Mouse (Mus musculus) left cerebral cortex, postnatal 4 days (tissue): ENCODE results near the gene Slc23a2. TPM values are rescaled to one million over a fixed set of nuclear protein-coding genes. Genes with fewer than 3 reads are reported as not detected.
A peak's percentile ranks its signal among the peaks of the same experiment; 100 is the strongest.

ENCODE experiments used
- DNase-seq: peaks from one replicate; pipeline ENCODE4 v3.0.0-alpha.2; 2022
- intact Hi-C: fragments of 180-260 bp; cut with DNase I; formaldehyde crosslinking; loops from one replicate; pipeline ENCODE4 v1.15.1; 2025
- total RNA-seq, 2 experiments: library from RNA; stranded (reverse); gene quantifications; 2 replicates each; pipeline ENCODE4 v1.2.3; 2021

Slc23a2 gene
- total RNA-seq, 2 experiments from 2014 or later = 75.9 to 79.6 TPM

GRCm38 (mm10) chr2:132053824-132054223 lies 91.1 kb downstream of the Slc23a2 start:
- intact Hi-C loops = no loop called here
- no peak for DNase-seq

DNA sequence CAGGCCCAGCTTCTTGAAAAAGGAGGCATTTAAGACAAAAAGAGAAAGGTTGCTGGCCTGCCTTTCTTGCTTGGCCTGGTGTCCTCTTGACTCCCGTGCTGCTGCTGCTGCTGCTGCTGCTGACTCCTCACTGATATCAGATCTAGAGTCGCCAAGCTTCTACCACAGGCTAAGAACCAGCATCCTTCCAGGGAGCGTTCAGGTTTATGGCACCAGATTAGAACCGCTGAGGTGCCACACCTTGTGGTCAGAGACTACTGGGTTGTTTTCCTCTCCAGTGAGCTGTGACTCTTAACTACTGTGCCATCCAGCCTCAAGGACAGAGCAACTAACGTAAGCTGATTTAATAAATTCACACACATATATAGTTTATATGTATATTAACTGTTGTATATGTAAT lies 93.1 kb downstream of the Slc23a2 start:
- intact Hi-C loops = no loop called here
- DNase-seq = no peak

DNA sequence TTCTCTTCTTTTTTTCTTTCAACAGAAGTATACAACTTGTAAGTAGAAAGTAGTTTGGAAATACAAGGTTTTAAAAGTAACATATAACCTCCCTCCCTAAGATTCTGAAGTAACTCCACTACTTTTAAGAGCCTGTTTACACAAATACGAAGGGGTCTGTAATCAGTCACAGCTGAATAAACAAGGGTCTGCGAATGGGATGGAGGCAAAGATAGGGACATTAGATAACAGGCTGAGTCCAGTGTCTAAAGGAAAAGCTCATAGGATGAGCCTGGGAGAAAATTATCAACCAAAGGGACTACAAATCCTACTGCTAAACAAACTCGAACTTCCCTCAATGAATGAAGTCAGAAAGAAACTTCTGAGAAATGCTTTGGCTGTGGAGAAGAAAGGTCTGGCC lies 95.0 kb downstream of the Slc23a2 start:
- DNase-seq = no peak
- intact Hi-C loops = no loop called here

DNA sequence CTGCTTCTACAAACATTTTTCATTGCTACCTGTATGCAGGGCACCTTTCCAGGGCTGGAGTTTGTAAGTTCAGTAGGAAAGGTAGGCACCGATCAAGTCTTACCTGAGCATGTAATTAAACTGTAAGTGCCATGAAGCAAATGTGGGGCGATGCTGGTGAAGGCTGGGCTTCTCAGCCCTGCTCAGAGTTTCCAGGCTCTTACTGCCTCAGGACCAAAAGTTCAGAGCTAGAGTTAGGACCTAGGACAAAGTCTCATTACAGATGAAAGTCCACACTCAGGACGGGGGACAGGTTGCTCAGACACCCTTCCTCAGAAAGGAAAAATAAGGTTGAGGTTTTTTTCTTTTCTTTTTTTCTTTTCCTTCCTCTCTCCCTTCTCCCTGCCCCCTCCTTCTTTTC lies 95.4 kb downstream of the Slc23a2 start:
- no peak for DNase-seq
- intact Hi-C loops = no loop called here

- no peak for DNase-seq
- intact Hi-C loops = no loop called here
Measured at GRCm38 (mm10) chr2:132048143-132048772, 96.7 kb downstream of the Slc23a2 start.

- no peak for DNase-seq
- intact Hi-C loops = no loop called here
Measured at GRCm38 (mm10) chr2:132047364-132047763, 97.5 kb downstream of the Slc23a2 start.

- no peak for DNase-seq
- intact Hi-C loops = no loop called here
Measured at GRCm38 (mm10) chr2:132046659-132047058, 98.2 kb downstream of the Slc23a2 start.

- intact Hi-C loops = no loop called here
- DNase-seq = no peak
Measured at GRCm38 (mm10) chr2:132044320-132045274, 100.3 kb downstream of the Slc23a2 start.

DNA sequence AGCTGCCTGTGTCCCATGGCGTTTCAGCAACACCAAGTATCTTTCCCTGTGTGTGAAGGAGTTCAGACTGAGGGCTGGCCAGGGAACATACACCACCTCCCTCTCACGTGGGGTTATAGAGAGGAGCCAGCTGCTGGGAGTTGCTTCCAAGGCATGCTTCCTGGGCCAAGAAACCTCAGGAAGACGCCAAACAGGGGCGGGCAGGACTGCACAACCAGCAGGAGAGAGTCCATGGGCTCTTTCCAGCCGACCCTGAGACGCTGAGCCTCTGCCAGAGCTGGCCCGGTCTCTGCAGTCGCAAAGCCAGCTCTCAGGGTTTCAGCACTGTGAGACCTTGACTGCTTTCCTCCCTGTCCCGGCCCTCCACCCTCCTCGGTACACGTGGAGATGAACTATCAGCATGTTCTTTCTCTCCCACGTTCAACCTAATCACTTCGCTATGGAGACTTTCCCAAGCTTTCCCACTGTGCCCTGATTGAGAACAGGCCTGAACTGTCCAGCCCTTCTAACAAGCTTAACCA lies 101.7 kb downstream of the Slc23a2 start:
- peak; percentile 90 for DNase-seq
- intact Hi-C loops = no loop called here

- no peak for DNase-seq
Measured at GRCm38 (mm10) chr2:132039894-132040293, 105.0 kb downstream of the Slc23a2 start.

GRCm38 (mm10) chr2:132036326-132036725 lies 108.6 kb downstream of the Slc23a2 start:
- intact Hi-C loops = no loop called here
- no peak for DNase-seq

More at GRCm38 (mm10) chr2:132039894-132040293, 105.0 kb downstream of the Slc23a2 start:
- intact Hi-C loops = no loop called here

GRCm38 (mm10) chr2:132035470-132035835 lies 109.5 kb downstream of the Slc23a2 start:
- no peak for DNase-seq
- intact Hi-C loops = no loop called here

DNA sequence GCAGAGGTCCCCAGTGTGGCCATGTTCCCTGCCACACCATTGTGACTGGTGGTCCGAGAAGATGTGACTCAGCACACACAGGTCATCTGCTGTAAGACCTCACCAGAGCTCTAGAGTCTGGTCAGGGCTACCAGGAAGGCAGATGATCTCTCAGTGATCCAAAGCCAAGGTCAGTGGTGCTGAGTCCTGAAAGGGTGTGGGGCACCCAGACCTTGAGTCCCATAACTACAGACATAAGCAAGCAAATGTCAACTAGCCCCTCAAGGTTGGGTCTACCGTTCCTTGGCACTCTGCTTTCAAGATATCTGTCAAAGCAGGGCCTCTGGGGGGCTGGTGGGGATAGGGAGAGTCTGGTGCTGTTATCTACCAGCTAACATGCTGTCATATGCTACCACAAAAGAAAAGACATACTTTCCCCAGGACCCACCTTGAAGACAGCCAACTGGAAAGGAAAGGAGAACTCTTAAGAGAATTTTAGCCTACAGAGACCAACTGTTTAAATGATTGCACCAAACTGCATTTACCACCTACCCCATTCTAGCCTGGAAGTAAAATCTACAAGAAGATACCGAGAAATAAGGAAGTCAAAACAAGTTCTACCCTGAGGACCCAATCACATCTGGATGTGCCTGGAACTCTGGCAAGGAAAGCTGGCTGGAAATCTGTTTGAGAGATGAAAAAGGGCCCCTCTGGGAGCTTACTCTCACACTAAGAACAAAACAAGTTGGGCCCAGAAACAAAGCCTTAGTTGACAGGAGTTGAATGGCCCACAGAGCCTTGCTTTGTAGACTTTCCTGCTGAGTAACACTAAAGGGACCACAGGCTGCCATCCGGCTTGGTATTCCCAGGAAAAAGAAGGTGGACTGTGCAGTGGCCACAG lies 110.1 kb downstream of the Slc23a2 start:
- intact Hi-C loops = no loop called here
- DNase-seq = no peak

- DNase-seq = no peak
- intact Hi-C loops = no loop called here
Measured at GRCm38 (mm10) chr2:132031364-132032095, 113.4 kb downstream of the Slc23a2 start.

- DNase-seq = peak; percentile 50
- intact Hi-C loops = no loop called here
Measured at GRCm38 (mm10) chr2:132030418-132031363, 114.2 kb downstream of the Slc23a2 start.

DNA sequence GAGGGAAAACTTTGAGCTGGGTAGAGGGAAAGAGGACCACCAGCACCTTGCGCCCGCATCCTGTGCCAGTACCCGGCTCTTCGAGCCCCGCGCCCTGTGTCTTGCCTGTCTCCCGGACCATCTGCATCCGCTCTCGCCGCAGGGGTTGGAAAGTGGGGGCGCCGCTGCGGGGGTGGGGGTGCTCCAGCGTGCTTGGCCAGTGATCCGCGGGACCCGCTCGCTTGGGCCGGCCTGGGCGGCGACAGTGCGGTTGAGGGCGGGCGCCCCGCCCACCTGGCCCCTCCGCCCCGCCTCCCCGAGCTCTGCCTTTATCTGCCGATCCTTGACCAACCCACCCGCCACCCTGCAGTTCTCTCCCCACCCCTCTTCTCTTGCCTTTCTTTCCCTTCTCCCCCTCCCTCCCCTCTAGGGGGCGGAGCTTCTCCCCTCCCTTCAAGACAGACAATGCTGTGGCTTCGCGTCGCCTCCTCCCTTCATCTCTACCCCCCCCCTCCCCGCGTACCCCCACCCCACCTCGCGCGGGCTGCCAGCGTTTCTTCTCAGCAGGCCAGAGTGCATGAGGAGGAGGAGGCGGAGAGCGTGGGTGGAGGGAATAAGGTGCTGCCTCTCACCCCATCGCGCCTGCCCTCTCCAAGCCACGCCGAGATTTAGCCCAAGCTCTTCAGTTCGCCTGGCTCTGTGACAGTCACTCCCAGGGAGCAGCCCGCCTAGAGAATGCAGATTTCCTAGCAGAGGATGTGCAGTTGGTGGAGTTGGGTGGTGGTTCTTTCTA lies 115.1 kb downstream of the Slc23a2 start, which contains the start of gene Rassf2:
Gene Rassf2 (minus strand): TSS at position 613 of the 772 bp plus-strand sequence.
- intact Hi-C loops = no loop called here
- DNase-seq = peak; percentile 97

DNA sequence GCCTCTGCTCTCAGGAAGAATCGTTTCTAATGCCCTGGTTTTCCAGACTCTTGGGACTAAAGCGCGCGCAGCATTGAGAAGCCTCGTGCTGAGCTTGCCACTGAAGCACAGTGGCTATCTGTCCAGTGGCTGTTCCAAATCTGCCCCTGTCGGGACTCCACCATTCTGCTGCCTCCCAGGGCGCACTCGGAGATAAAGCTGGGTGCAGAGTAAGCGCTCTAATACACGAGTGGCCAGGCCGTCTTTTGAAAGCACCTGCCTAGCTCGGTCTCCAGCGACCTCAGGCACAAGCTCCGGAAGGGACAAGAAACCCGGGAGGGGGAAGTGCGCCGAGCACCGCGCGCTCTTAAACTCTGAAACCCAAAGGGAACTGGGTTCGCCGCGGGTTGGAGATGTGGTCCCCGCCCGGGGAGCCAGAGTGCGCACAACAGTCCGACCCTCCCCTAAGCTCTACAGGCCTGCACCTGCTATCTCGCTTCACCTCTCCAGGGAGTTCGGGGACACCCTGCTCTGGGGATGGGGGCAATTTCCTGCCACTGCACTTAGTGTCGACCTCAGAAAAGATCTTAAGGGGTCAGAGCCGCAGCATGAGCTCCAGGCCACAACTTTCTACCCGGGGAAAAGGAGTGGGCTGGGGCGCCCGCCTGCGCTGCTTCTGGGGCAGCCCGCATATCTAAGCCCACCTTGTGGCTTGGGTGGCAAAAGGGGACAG lies 115.9 kb downstream of the Slc23a2 start:
- intact Hi-C loops = no loop called here
- no peak for DNase-seq
